In genomic region chr7:99489708-99490107, GRCm38 (mm10) we compare ENCODE assay signal across 20 mouse cellular contexts. TPM values are rescaled to one million over a fixed set of nuclear protein-coding genes. Genes with fewer than 3 reads are reported as not detected.
"Had no signal": no experiment of that assay in that cellular context is flagged by ENCODE, and none has a peak within 500 bp of the region (broad histone marks: within the 10 kb centered on the region; RNA-seq: fewer than 3 reads in every experiment).

No protein-coding gene starts in this region.

- H3K4me2 ChIP-seq: lung, embryonic 14.5 days; midbrain, embryonic 12.5 days; neural tube, embryonic 13.5 days; neural tube, embryonic 15.5 days had no signal

- H3K4me1 ChIP-seq: midbrain, embryonic 10.5 days; midbrain, embryonic 12.5 days; neural tube, embryonic 13.5 days; neural tube, embryonic 15.5 days had no signal

- ATAC-seq: midbrain, embryonic 16.5 days had no signal

- H3K36me3 ChIP-seq: midbrain, embryonic 10.5 days; midbrain, embryonic 12.5 days; neural tube, embryonic 13.5 days; neural tube, embryonic 15.5 days had no signal

- H3K9ac ChIP-seq: liver, embryonic 14.5 days; lung, embryonic 14.5 days; midbrain, embryonic 12.5 days; neural tube, embryonic 13.5 days; neural tube, embryonic 15.5 days had no signal

- DNase-seq: lung, adult 18-20 months; lung, embryonic 14.5 days; lung, postnatal 10 days; lung, postnatal 4 days; retina, postnatal 1 day; right cerebral cortex, adult 18-20 months; right cerebral cortex, postnatal 25 days; right cerebral cortex, postnatal 4 days; spleen, adult 18-20 months; thymus, adult 18-20 months; thymus, postnatal 25 days; thymus, postnatal 4 days had no signal

- H3K4me3 ChIP-seq: midbrain, embryonic 10.5 days; midbrain, embryonic 12.5 days; myocyte; neural tube, embryonic 13.5 days; neural tube, embryonic 15.5 days had no signal

- H3K27ac ChIP-seq: liver, embryonic 14.5 days; midbrain, embryonic 10.5 days; midbrain, embryonic 12.5 days; neural tube, embryonic 13.5 days; neural tube, embryonic 15.5 days had no signal

RNA-seq across cellular contexts. Expression of gene Klhl35, which starts 23.9 kb away (rescaled TPM):
- polyA plus RNA-seq: liver, embryonic 16.5 days; myocyte had no signal
